Mouse (Mus musculus): Measurements from ENCODE around the gene Tmem147. TPM values are rescaled to one million over a fixed set of nuclear protein-coding genes. Genes with fewer than 3 reads are reported as not detected.

Tmem147 gene
- polyA plus RNA-seq, 1 experiment from 2014 or later, result 156 TPM

Other genes starting within 250 kb of the Tmem147 start
- not detected in 2 replicates for gene Prodh2, start 235.9 kb downstream of the Tmem147 start, polyA plus RNA-seq (2016; fragmentation: Nextera tagmentation; extraction: Ambion mirVana)
- 20.0 and 26.5 TPM in 2 replicates for gene Arhgap33, start 194.5 kb downstream of the Tmem147 start, polyA plus RNA-seq (2016; fragmentation: Nextera tagmentation; extraction: Ambion mirVana)
- 8.5 and 9.2 TPM in 2 replicates for gene Hspb6, start 177.4 kb downstream of the Tmem147 start, polyA plus RNA-seq (2016; fragmentation: Nextera tagmentation; extraction: Ambion mirVana)
- gene Proser3, start 177.2 kb downstream of the Tmem147 start, polyA plus RNA-seq (2016; fragmentation: Nextera tagmentation; extraction: Ambion mirVana), result 15.6 and 16.0 TPM in 2 replicates
- 44.7 and 49.1 TPM in 2 replicates for gene Lin37, start 169.7 kb downstream of the Tmem147 start, polyA plus RNA-seq (2016; fragmentation: Nextera tagmentation; extraction: Ambion mirVana)
- gene U2af1l4, start 166.2 kb downstream of the Tmem147 start, polyA plus RNA-seq (2016; fragmentation: Nextera tagmentation; extraction: Ambion mirVana), result 94.1 TPM in 2 replicates
- gene Gm49396, start 166.2 kb downstream of the Tmem147 start, polyA plus RNA-seq (2016; fragmentation: Nextera tagmentation; extraction: Ambion mirVana), result 16.5 and 17.4 TPM in 2 replicates
- 132 and 138 TPM in 2 replicates for gene Psenen, start 165.9 kb downstream of the Tmem147 start, polyA plus RNA-seq (2016; fragmentation: Nextera tagmentation; extraction: Ambion mirVana)
- gene Igflr1, start 164.1 kb downstream of the Tmem147 start, polyA plus RNA-seq (2016; fragmentation: Nextera tagmentation; extraction: Ambion mirVana), result 4.1 and 5.5 TPM in 2 replicates
- 11.6 and 12.6 TPM in 2 replicates for gene Kmt2b, start 140.8 kb downstream of the Tmem147 start, polyA plus RNA-seq (2016; fragmentation: Nextera tagmentation; extraction: Ambion mirVana)
- 0.17 and 0.19 TPM in 2 replicates for gene Zbtb32, start 130.6 kb downstream of the Tmem147 start, polyA plus RNA-seq (2016; fragmentation: Nextera tagmentation; extraction: Ambion mirVana)
- gene Upk1a, start 116.7 kb downstream of the Tmem147 start, polyA plus RNA-seq (2016; fragmentation: Nextera tagmentation; extraction: Ambion mirVana), result 0.37 and 0.73 TPM in 2 replicates
- gene Cox6b1, start 103.4 kb downstream of the Tmem147 start, polyA plus RNA-seq (2016; fragmentation: Nextera tagmentation; extraction: Ambion mirVana), result 761 and 784 TPM in 2 replicates
- not detected in 2 replicates for gene Etv2, start 93.7 kb downstream of the Tmem147 start, polyA plus RNA-seq (2016; fragmentation: Nextera tagmentation; extraction: Ambion mirVana)
- gene Rbm42, start 79.2 kb downstream of the Tmem147 start, polyA plus RNA-seq (2016; fragmentation: Nextera tagmentation; extraction: Ambion mirVana), result 151 and 154 TPM in 2 replicates
- gene Haus5, start 64.5 kb downstream of the Tmem147 start, polyA plus RNA-seq (2016; fragmentation: Nextera tagmentation; extraction: Ambion mirVana), result 54.8 and 59.3 TPM in 2 replicates
- gene Pmis2, start 57.9 kb downstream of the Tmem147 start, polyA plus RNA-seq (2016; fragmentation: Nextera tagmentation; extraction: Ambion mirVana), result not detected in 2 replicates
- gene 2200002J24Rik, start 30.6 kb downstream of the Tmem147 start, polyA plus RNA-seq (2016; fragmentation: Nextera tagmentation; extraction: Ambion mirVana), result not detected in 2 replicates
- gene Atp4a, start 17.3 kb downstream of the Tmem147 start, polyA plus RNA-seq (2016; fragmentation: Nextera tagmentation; extraction: Ambion mirVana), result 0.50 and 0.96 TPM in 2 replicates
- 0.62 and 0.97 TPM in 2 replicates for gene Gapdhs, start 14.1 kb upstream of the Tmem147 start, polyA plus RNA-seq (2016; fragmentation: Nextera tagmentation; extraction: Ambion mirVana)
- 1.1 and 1.3 TPM in 2 replicates for gene Sbsn, start 21.9 kb upstream of the Tmem147 start, polyA plus RNA-seq (2016; fragmentation: Nextera tagmentation; extraction: Ambion mirVana)
- gene Dmkn, start 34.2 kb upstream of the Tmem147 start, polyA plus RNA-seq (2016; fragmentation: Nextera tagmentation; extraction: Ambion mirVana), result 0.32 TPM in 1 of 2 replicates, not detected in the other
- gene Krtdap, start 58.4 kb upstream of the Tmem147 start, polyA plus RNA-seq (2016; fragmentation: Nextera tagmentation; extraction: Ambion mirVana), result 1.0 and 1.1 TPM in 2 replicates
- 0.24 TPM in 1 of 2 replicates, not detected in the other for gene Ffar2, start 94.2 kb upstream of the Tmem147 start, polyA plus RNA-seq (2016; fragmentation: Nextera tagmentation; extraction: Ambion mirVana)
- gene Ffar3, start 126.6 kb upstream of the Tmem147 start, polyA plus RNA-seq (2016; fragmentation: Nextera tagmentation; extraction: Ambion mirVana), result 0.13 TPM in 1 of 2 replicates, not detected in the other
- not detected in 2 replicates for gene Ffar1, start 132.0 kb upstream of the Tmem147 start, polyA plus RNA-seq (2016; fragmentation: Nextera tagmentation; extraction: Ambion mirVana)
- 0.09 and 0.17 TPM in 2 replicates for gene Cd22, start 150.8 kb upstream of the Tmem147 start, polyA plus RNA-seq (2016; fragmentation: Nextera tagmentation; extraction: Ambion mirVana)
- 0.26 and 0.29 TPM in 2 replicates for gene Mag, start 185.3 kb upstream of the Tmem147 start, polyA plus RNA-seq (2016; fragmentation: Nextera tagmentation; extraction: Ambion mirVana)
- gene Hamp2, start 195.1 kb upstream of the Tmem147 start, polyA plus RNA-seq (2016; fragmentation: Nextera tagmentation; extraction: Ambion mirVana), result not detected in 2 replicates
- not detected in 2 replicates for gene Hamp, start 214.5 kb upstream of the Tmem147 start, polyA plus RNA-seq (2016; fragmentation: Nextera tagmentation; extraction: Ambion mirVana)
- gene Usf2, start 227.3 kb upstream of the Tmem147 start, polyA plus RNA-seq (2016; fragmentation: Nextera tagmentation; extraction: Ambion mirVana), result 31.8 and 32.7 TPM in 2 replicates
- gene Lsr, start 243.9 kb upstream of the Tmem147 start, polyA plus RNA-seq (2016; fragmentation: Nextera tagmentation; extraction: Ambion mirVana), result 25.6 and 26.2 TPM in 2 replicates
- gene Fam187b, start 244.2 kb upstream of the Tmem147 start, polyA plus RNA-seq (2016; fragmentation: Nextera tagmentation; extraction: Ambion mirVana), result 1.4 and 2.0 TPM in 2 replicates